Mouse (Mus musculus) adrenal gland, adult (tissue): ENCODE measurements around the gene Olfr788.
A peak's percentile ranks its signal among the peaks of the same experiment; 100 is the strongest.

Source experiments
- DNase-seq, 2 experiments: peaks; one replicate each; pipeline ENCODE4 v3.0.0; 2022 to 2023; ENCODE audit warnings: low spot score in 1 of 2; ENCODE audit not compliant: inconsistent age in 2 of 2

Olfr788 gene

GRCm38 (mm10) chr10:129470698-129471097 lies at the start of gene Olfr788:
TSS of gene Olfr788 (plus strand) at chr10:129470998.
- no peak for DNase-seq

- DNase-seq = no peak
Measured at GRCm38 (mm10) chr10:129427006-129427405, 43.8 kb upstream of the Olfr788 start, which contains the start of gene Olfr786. TSS of gene Olfr786 (plus strand) at chr10:129427306.

GRCm38 (mm10) chr10:129461562-129461961 lies 9.2 kb upstream of the Olfr788 start, which contains the start of gene Olfr787:
TSS of gene Olfr787 (plus strand) at chr10:129461862.
- no peak for DNase-seq

- no peak for DNase-seq
Measured at GRCm38 (mm10) chr10:129473256-129473655, 2.5 kb downstream of the Olfr788 start.

GRCm38 (mm10) chr10:129473723-129474122 lies 2.9 kb downstream of the Olfr788 start:
- DNase-seq = peak in 1 of 2 experiments; percentile 6

GRCm38 (mm10) chr10:129484452-129484851 lies 13.7 kb downstream of the Olfr788 start, which contains the start of gene Olfr789:
TSS of gene Olfr789 (plus strand) at chr10:129484752.
- no peak for DNase-seq

GRCm38 (mm10) chr10:129490101-129490500 lies 19.3 kb downstream of the Olfr788 start:
- no peak for DNase-seq

GRCm38 (mm10) chr10:129498192-129498591 lies 27.4 kb downstream of the Olfr788 start, which contains the start of gene Olfr790:
TSS of gene Olfr790 (plus strand) at chr10:129498492.
- DNase-seq = no peak

GRCm38 (mm10) chr10:129521492-129521891 lies 50.7 kb downstream of the Olfr788 start, which contains the start of gene Olfr791:
TSS of gene Olfr791 (plus strand) at chr10:129521792.
- no peak for DNase-seq
